Mouse (Mus musculus): Measurements from ENCODE around the gene Mettl22.
A peak's percentile ranks its signal among the peaks of the same experiment; 100 is the strongest.

The Mettl22 gene

GRCm38 (mm10) chr16:8470603-8471481 is at the start of gene Mettl22:
Gene Mettl22 (plus strand): TSS chr16:8470788.
- peak; percentile 91 for DNase-seq

DNA sequence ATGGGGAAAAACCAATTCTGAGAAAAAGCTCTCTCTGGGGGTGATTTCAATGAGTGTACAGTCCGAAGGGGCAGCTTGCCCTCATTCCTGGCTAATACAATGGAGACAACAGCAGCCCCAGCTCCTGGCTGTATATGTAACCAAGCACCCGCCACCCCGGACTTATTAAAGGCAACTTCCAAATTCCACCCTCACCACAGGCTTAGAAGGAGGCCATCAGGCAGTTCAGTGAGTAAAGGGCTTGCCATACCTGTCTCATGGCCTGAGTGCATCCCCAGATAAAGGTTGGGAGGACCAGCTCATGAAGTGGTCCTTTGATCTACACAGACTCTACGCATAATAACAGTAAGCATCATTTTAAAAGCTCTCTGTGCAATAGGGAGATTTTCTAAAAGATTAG is 49.7 kb upstream of the Mettl22 start:
- DNase-seq = no peak

DNA sequence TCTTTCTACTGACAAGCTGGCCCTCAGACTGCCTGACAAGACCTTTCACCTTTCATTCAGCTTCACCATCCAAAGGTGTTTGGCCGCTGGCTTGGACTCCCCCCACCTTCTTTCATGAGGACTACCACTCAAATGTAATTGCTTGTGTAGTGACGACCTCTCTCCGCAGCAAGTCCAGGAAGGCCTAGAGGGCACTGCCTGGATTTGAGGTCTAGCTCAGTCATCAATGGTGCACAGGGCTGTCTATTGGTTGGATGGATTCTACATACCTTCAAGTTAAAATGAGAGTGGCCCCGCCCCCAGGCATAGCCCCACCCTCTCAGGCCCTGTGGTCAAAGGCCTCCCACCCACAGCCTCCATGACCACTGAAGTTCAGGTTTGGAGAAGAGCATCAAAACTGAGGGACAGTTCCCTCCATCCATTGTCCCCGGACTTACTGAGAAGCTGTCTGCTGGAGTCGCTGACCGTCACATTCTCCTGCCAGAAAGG is 46.9 kb upstream of the Mettl22 start:
- no peak for DNase-seq

GRCm38 (mm10) chr16:8424161-8424970 is 46.2 kb upstream of the Mettl22 start:
- DNase-seq = no peak

- peak; percentile 19 for DNase-seq
These were observed 45.6 kb upstream of the Mettl22 start, which contains the start of gene Tmem114 for GRCm38 (mm10) chr16:8424971-8425330. Gene Tmem114 (minus strand): TSS chr16:8425136.

DNA sequence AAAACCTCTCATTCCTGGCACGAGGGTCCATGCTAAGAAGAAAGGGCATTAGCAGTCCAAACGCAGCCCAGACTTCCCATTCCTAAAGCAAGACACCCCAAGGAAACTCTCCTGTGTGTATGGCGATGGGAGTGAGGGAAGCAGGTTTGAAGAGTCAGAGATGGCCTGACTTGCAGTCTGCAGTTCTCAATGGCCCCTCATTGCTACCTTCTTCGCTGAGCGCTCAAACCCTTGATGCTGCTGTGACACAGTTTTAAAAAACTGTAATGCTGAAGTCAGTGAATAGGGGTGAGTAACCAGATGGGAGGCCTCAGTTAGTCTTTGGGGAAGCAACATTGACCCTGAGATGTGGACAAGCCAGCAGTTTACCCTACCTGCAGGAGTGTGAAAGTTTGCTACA is 44.9 kb upstream of the Mettl22 start:
- no peak for DNase-seq

DNA sequence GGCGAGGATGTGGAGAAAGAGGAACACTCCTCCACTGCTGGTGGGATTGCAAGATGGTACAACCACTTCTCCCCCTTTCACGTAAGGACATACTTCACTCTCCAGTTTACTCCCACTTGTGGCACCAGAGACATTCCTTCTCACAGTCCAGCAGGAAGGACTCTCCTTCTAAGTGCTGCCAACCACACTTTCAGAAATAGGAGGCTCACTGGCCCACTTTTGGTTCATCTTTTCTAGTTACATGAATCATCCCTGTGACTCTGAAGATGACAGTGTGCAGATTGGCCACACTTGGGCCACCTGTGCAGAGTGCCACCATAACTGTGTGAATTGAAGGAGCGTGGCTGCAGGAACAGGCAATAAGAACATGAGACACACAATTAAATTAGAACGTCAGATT is 41.1 kb upstream of the Mettl22 start:
- DNase-seq = no peak

DNA sequence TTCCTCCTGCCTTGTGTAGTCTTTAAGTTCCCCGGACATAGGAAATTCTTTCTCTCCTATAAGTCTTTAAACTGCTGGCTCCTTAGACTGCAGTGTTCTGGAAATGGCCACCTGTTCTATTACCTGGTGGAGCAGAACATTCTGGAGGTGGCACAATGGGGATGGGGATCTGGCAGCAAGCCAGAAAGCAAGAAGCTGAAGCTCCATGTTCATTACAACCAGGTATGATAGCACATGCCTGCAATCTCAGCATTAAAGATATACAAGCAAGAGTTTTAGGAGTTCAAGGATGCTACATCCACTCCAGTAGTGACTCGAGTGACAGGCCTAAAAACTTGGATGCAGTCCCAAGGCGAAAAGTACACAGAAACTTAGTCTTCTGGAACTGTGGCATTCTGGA is 38.0 kb upstream of the Mettl22 start:
- no peak for DNase-seq

GRCm38 (mm10) chr16:8444911-8445310 is 25.7 kb upstream of the Mettl22 start:
- no peak for DNase-seq

GRCm38 (mm10) chr16:8446256-8446655 is 24.3 kb upstream of the Mettl22 start:
- DNase-seq = no peak

- no peak for DNase-seq
These were observed 17.3 kb upstream of the Mettl22 start for GRCm38 (mm10) chr16:8453301-8453700.

- DNase-seq = no peak
These were observed 15.4 kb upstream of the Mettl22 start for GRCm38 (mm10) chr16:8455221-8455620.

DNA sequence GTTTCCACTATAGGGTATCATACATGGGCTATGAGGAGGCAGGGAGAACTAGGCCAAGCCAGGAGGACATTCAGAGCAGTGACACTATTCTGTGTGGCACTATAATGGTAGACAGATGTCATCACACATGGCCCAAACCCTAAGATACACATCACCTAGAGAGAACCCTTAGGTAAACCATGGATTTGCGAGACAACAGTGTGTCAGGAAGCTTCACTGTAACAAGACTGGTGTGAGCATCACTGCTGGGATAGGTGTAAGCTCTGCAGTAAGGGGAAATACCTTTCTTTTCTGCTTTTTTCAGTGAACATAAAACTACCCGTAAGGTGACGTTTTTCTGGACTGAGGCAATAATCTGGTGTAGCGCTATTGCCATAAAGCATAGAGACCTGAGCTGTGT is 12.2 kb upstream of the Mettl22 start:
- DNase-seq = no peak

DNA sequence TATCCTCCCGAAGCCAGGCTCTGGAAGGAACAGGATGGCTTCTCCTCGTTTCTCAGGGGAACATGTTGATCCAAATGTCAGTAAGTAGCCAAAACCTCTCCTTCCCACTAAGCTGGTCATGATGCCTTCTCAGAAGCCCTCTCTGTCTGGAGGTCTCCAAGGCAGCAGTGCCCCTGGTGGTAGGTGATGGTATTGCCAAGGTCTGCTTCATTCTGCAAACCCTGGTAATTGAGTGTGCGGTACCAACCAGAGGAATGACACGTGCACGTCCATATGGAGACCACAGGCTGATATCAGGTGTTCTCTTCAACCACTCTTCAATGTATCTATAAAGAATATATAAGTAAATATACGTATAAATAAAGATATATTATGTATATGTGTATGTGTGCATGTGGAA is 11.5 kb upstream of the Mettl22 start:
- DNase-seq = peak; percentile 39

GRCm38 (mm10) chr16:8470132-8470531 is 456 bp upstream of the Mettl22 start:
- no peak for DNase-seq

DNA sequence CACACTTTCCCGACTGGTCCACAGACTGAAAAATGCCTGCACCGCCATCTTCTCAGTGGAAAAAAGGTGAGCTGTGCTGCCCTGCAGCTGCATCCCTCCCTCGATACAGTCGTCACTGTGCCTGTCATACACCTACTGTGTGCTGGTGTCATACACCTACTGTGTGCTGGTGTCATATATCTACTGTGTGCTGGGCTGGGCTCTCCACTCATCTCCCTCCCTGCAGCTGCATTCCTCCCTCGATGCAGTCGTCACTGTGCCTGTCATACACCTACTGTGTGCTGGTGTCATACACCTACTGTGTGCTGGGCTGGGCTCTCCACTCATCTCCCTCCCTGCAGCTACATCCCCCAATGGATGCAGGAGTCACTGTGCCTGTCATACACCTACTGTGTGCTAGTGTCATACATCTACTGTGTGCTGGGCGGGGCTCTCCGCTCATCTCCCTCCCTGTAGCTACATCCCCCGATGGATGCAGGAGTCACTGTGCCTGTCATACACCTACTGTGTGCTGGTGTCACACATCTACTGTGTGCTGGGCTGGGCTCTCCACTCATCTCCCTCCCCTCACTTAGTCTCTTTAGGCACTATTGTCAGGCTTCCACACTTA is 16.9 kb downstream of the Mettl22 start:
- DNase-seq = no peak

GRCm38 (mm10) chr16:8489340-8489739 is 18.8 kb downstream of the Mettl22 start:
- no peak for DNase-seq

- DNase-seq = no peak
These were observed 21.3 kb downstream of the Mettl22 start for GRCm38 (mm10) chr16:8491743-8492490.

DNA sequence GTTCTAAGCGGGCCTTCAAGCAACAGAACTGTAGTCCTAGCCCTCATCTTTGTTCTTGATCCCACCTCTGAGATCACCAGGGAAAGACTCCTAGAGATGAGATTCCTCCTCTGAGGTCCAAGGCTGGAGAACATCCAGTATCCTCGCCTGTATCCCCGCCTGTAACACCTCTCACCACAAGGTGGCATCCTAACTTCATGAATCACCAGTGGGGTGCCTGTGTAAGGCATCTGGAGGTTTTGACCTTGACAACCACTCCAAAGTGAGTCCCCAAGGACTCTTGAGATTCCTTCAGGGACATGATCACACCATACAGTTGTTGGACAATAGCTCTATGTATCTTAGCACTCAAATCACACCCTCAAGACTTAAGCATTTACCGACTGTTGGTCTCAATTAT is 23.7 kb downstream of the Mettl22 start:
- DNase-seq = peak; percentile 44

DNA sequence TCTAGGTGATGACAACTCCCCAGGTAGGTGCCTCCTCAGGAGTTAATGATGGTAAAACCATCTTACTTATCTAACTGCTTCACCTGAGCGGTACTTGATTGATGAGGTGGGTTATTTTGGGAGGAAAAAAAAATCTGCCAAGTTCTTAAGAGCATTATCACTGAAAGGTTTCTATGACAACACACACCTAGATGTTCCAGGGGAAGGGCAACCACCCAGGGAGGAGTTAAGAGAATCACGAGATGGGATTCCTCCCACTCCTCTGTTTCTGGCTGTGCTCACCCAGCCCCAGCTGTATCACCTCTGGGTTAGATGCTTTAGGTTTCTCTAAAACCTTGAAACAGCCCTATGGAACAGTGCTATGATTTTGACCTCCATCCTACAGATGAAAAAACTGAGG is 26.4 kb downstream of the Mettl22 start:
- DNase-seq = no peak

DNA sequence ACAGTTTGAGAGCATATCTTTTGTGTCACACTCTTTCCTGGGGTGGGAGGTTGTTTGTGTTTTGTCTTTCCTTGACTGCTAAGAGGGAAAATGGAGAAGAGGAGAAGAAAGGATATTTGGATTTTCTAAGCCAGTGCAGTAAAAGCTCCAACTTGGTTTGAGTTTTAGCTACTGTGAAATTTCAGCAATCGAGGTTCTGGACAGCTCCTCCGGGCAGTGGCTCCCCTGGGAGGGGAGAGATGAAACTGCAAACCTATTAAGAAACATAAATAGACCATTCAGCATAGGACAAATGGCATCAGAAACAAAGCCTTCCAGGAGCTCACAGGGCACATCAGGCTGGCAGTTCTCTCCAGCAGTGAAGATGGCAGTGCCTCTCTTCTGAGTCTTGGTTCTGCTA is 33.7 kb downstream of the Mettl22 start:
- DNase-seq = no peak

DNA sequence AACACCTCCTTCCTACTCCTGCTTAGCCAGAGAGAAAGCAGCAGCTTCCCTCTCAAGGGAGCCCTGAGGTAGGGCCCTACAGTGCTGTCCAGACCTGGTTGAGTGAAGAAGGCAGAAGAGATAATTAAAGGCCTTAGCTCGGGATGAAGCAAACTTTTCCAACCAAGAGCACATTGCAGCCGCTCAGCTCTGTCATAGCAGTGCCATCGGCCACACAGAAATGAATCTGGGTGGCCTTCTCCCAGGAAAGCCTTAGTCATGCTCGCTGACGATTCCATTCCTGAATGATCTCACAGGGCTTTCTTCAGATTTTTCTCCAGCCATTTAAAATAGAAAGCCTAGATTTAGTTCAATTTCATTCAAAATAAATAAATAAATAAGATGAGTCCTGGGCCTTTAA is 39.3 kb downstream of the Mettl22 start:
- no peak for DNase-seq

DNA sequence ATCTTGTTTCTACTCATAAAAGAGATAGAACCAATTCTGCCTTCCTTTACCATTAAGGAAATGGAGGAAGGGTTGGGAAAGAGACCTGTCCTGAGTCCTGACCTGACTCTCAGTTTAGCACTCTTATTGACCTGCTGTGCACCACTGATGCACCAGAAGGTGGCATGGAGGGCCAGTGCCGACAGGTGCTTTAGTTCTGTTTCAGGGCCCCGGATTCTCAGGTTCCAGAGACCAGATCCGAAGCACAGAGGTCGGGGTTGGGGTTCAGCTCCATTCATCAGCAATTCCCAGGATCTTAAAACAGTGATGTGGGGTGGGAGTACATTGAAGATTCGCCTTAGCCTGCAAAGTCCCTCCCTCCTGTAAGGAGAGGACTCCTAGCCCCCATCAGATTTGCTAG is 42.2 kb downstream of the Mettl22 start:
- DNase-seq = no peak

All from cerebellum, adult 11 months (tissue).